Mouse (Mus musculus) kidney, postnatal 0 days (tissue): ENCODE measurements at regions not wholly inside any gene's neighbourhood (a gene's known extent, or its start where the extent isn't known, plus 50 kb on each side); places are given as distances from the start of the nearest gene placed in this dataset.

Experiments
- ATAC-seq: fragments of 200-750 bp; cut with Nextera tagmentation; replicated peaks from 2 replicates; pipeline ENCODE4 v1.8.0; 2017; ENCODE audit warnings: low read depth, moderate number of reproducible peaks, moderate TSS enrichment, moderate library complexity; ENCODE audit not compliant: low FRiP score
- DNase-seq: peaks from one replicate; pipeline ENCODE4 v3.0.0-alpha.2; 2016; ENCODE audit warnings: low spot score
- H3K27ac ChIP-seq: fragments of 300-500 bp; sonication (generic); 2 replicates; pipeline ENCODE4 v1.5.1; 2014; ENCODE audit warnings: mild to moderate bottlenecking
- H3K27me3 ChIP-seq: fragments of 300-500 bp; sonication (generic); 2 replicates; pipeline ENCODE4 v1.6.1; 2014; ENCODE audit warnings: low read length, mixed read lengths; ENCODE audit not compliant: insufficient read depth
- H3K36me3 ChIP-seq: fragments of 300-500 bp; sonication (generic); 2 replicates; pipeline ENCODE4 v1.6.1; 2014; ENCODE audit warnings: low read length, mixed read lengths; ENCODE audit not compliant: insufficient read depth
- H3K4me1 ChIP-seq: fragments of 300-500 bp; sonication (generic); replicated peaks from 2 replicates; pipeline ENCODE4 v1.6.1; 2014; ENCODE audit warnings: antibody characterized with exemption, low read length, mixed read lengths; ENCODE audit not compliant: insufficient read depth
- H3K4me2 ChIP-seq: fragments of 300-500 bp; sonication (generic); 2 replicates; pipeline ENCODE4 v1.6.1; 2014; ENCODE audit warnings: mild to moderate bottlenecking, low read length, moderate library complexity, mixed read lengths
- H3K4me3 ChIP-seq: fragments of 300-500 bp; sonication (generic); replicated peaks from 2 replicates; pipeline ENCODE4 v1.5.1; 2014; ENCODE audit warnings: low read depth, low read length
- H3K9ac ChIP-seq: fragments of 300-500 bp; sonication (generic); 2 replicates; pipeline ENCODE4 v1.6.1; 2014; ENCODE audit warnings: low read depth, low read length
- H3K9me3 ChIP-seq: fragments of 300-500 bp; sonication (generic); replicated peaks from 2 replicates; pipeline ENCODE4 v1.6.1; 2016; ENCODE audit warnings: low read length, inconsistent platforms, mixed read lengths
- CTCF ChIP-seq: IDR thresholded peaks from 2 replicates; pipeline ENCODE4 v1.5.1; 2016; ENCODE audit warnings: antibody characterized with exemption, low read depth, mild to moderate bottlenecking, moderate library complexity
- WGBS: fragments of 180-500 bp; shearing (Covaris S2); extraction: QIAGEN DNeasy Blood & Tissue Kit; methylation state at CpG from one replicate; pipeline ENCODE4 v1.1.7; 2014; 5-methylcytosine and 5-hydroxymethylcytosine counted together

- H3K4me3 ChIP-seq, result no peak overlapping the region
- no peaks in the 10 kb centered on the region for H3K9me3 ChIP-seq
- 0 out of 2 replicates have a peak, but pooled peaks cover 3% of the 10 kb centered on the region for H3K4me1 ChIP-seq
- DNase-seq (no peak), ATAC-seq (no peak)
- no peak overlapping the region for H3K27ac ChIP-seq
- H3K4me2 ChIP-seq, result no peak overlapping the region
- no peak for TF ChIP-seq CTCF
- no peak overlapping the region for H3K9ac ChIP-seq
- no peaks in the 10 kb centered on the region for H3K36me3 ChIP-seq
- 93% methylated on average over 2 of the region's 2 CpGs for WGBS
- H3K27me3 ChIP-seq, result no peaks in the 10 kb centered on the region
Measured at GRCm38 (mm10) chr10:39257371-39258154, 94.0 kb upstream of the Ccn6 start.

- no peak for DNase-seq
- no peaks in the 10 kb centered on the region for H3K36me3 ChIP-seq
- 58% methylated on average over 2 of the region's 2 CpGs for WGBS
- no peak for TF ChIP-seq CTCF
- H3K9ac ChIP-seq, result no peak overlapping the region
- H3K4me3 ChIP-seq, result no peak overlapping the region
- no peaks in the 10 kb centered on the region for H3K9me3 ChIP-seq
- H3K27ac ChIP-seq, result no peak overlapping the region
- ATAC-seq, result no peak
- H3K4me1 ChIP-seq, result 0 out of 2 replicates have a peak, but pooled peaks cover 3% of the 10 kb centered on the region
- H3K4me2 ChIP-seq, result no peak overlapping the region
- H3K27me3 ChIP-seq, result no peaks in the 10 kb centered on the region
Measured at GRCm38 (mm10) chr10:39254561-39254960, 91.0 kb upstream of the Ccn6 start.

GRCm38 (mm10) chr10:39250039-39250438 is 86.4 kb upstream of the Ccn6 start:
- Histone ChIP-seq H3K27me3 (no peaks in the 10 kb centered on the region), H3K27ac (no peak overlapping the region), H3K9me3 (no peaks in the 10 kb centered on the region), H3K9ac (no peak overlapping the region), H3K4me1 (no peaks in the 10 kb centered on the region), H3K4me2 (no peak overlapping the region), H3K4me3 (no peak overlapping the region), H3K36me3 (no peaks in the 10 kb centered on the region)
- 84% methylated on average over 3 of the region's 3 CpGs for WGBS
- DNase-seq (no peak), ATAC-seq (no peak)
- TF ChIP-seq CTCF, result no peak

GRCm38 (mm10) chr10:39248486-39248885 is 84.9 kb upstream of the Ccn6 start:
- no peaks in the 10 kb centered on the region for H3K9me3 ChIP-seq
- DNase-seq (no peak), ATAC-seq (no peak)
- H3K4me3 ChIP-seq, result no peak overlapping the region
- H3K4me2 ChIP-seq, result no peak overlapping the region
- H3K27ac ChIP-seq, result no peak overlapping the region
- no peak for TF ChIP-seq CTCF
- WGBS, result 78% methylated on average over 4 of the region's 4 CpGs
- H3K9ac ChIP-seq, result no peak overlapping the region
- H3K4me1 ChIP-seq, result no peaks in the 10 kb centered on the region
- H3K36me3 ChIP-seq, result no peaks in the 10 kb centered on the region
- H3K27me3 ChIP-seq, result no peaks in the 10 kb centered on the region

GRCm38 (mm10) chr10:39246984-39247383 is 83.4 kb upstream of the Ccn6 start:
- TF ChIP-seq CTCF, result no peak
- H3K4me1 ChIP-seq, result no peaks in the 10 kb centered on the region
- no peaks in the 10 kb centered on the region for H3K27me3 ChIP-seq
- H3K9me3 ChIP-seq, result no peaks in the 10 kb centered on the region
- H3K9ac ChIP-seq, result no peak overlapping the region
- H3K27ac ChIP-seq, result no peak overlapping the region
- WGBS, result 48% methylated on average over 3 of the region's 3 CpGs
- DNase-seq, result peak; percentile 9
- no peak overlapping the region for H3K4me3 ChIP-seq
- H3K4me2 ChIP-seq, result no peak overlapping the region
- no peak for ATAC-seq
- no peaks in the 10 kb centered on the region for H3K36me3 ChIP-seq

- Histone ChIP-seq H3K4me3 (no peak overlapping the region), H3K4me2 (no peak overlapping the region), H3K36me3 (no peaks in the 10 kb centered on the region), H3K9me3 (no peaks in the 10 kb centered on the region), H3K27me3 (no peaks in the 10 kb centered on the region), H3K27ac (no peak overlapping the region), H3K9ac (no peak overlapping the region), H3K4me1 (no peaks in the 10 kb centered on the region)
- ATAC-seq (no peak), DNase-seq (no peak)
- WGBS, result 70% methylated on average over 4 of the region's 4 CpGs
- no peak for TF ChIP-seq CTCF
Measured at GRCm38 (mm10) chr10:39245141-39245540, 81.5 kb upstream of the Ccn6 start.
